In genomic region chr2:163996275-163996674, GRCm38 (mm10) we compare ENCODE assay signal across 9 mouse cellular contexts. TPM values are rescaled to one million over a fixed set of nuclear protein-coding genes. Genes with fewer than 3 reads are reported as not detected.
A peak's percentile ranks its signal among the peaks of the same experiment; 100 is the strongest.
DNase-seq lines count a peak whose midpoint lies in the region; ATAC-seq and TF ChIP-seq lines count a peak whose summit lies in the region.
"Had no signal": no experiment of that assay in that cellular context is flagged by ENCODE, and none has a peak within 500 bp of the region (broad histone marks: within the 10 kb centered on the region; RNA-seq: fewer than 3 reads in every experiment).

No protein-coding gene starts in this region.

- H3K4me2 ChIP-seq in embryonic facial prominence, embryonic 14.5 days (ENCODE audit: low read depth, low read length): peak overlapping the region; percentile 58
- peak overlapping the region; percentile 78 for H3K4me2 ChIP-seq in intestine, postnatal 0 days (replicated peaks; ENCODE audit: low read depth)
- H3K4me2 ChIP-seq in neural tube, embryonic 14.5 days (ENCODE audit: low read depth, low read length): peak overlapping the region; percentile 87

- peaks cover 7% of the 10 kb centered on the region; the same call in 1 of the 2 replicates for H3K36me3 ChIP-seq in embryonic facial prominence, embryonic 14.5 days (ENCODE audit: control insufficient read depth, insufficient read depth, low read length)
- no peaks in the 10 kb centered on the region; the same call in 1 of the 2 replicates for H3K36me3 ChIP-seq in intestine, postnatal 0 days (ENCODE audit: control insufficient read depth, insufficient read depth)
- H3K36me3 ChIP-seq in neural tube, embryonic 14.5 days (ENCODE audit: control insufficient read depth, insufficient read depth, low read length): no peaks in the 10 kb centered on the region

- H3K27me3 ChIP-seq in embryonic facial prominence, embryonic 14.5 days (replicated peaks; ENCODE audit: control insufficient read depth, insufficient read depth, low read length): no peaks in the 10 kb centered on the region
- H3K27me3 ChIP-seq in intestine, postnatal 0 days (replicated peaks; ENCODE audit: control insufficient read depth, insufficient read depth, low read length): no peaks in the 10 kb centered on the region
- no peaks in the 10 kb centered on the region for H3K27me3 ChIP-seq in neural tube, embryonic 14.5 days (ENCODE audit: control insufficient read depth, insufficient read depth, low read length)

- 42% methylated on average over 6 of the region's 6 CpGs for WGBS in lung, adult 2 months
- 76% methylated on average over 6 of the region's 6 CpGs for WGBS in embryonic facial prominence, embryonic 14.5 days
- WGBS in intestine, postnatal 0 days: 52% methylated on average over 6 of the region's 6 CpGs
- WGBS in neural tube, embryonic 14.5 days: 75% methylated on average over 6 of the region's 6 CpGs

- peak overlapping the region; percentile 43 for H3K4me3 ChIP-seq in lung, adult 2 months (replicated peaks; ENCODE audit: extremely low read depth, low read depth, low read length)
- H3K4me3 ChIP-seq in embryonic facial prominence, embryonic 14.5 days (ENCODE audit: low read depth, low read length): peak overlapping the region; percentile 99
- H3K4me3 ChIP-seq in intestine, postnatal 0 days (ENCODE audit: low read depth, low read length): peak overlapping the region; percentile 98
- peak overlapping the region; percentile 82 for H3K4me3 ChIP-seq in neural tube, embryonic 14.5 days (ENCODE audit: low read depth, low read length)

- no peaks in the 10 kb centered on the region for H3K9me3 ChIP-seq in embryonic facial prominence, embryonic 14.5 days (ENCODE audit: control insufficient read depth, low read length)
- H3K9me3 ChIP-seq in intestine, postnatal 0 days (ENCODE audit: control insufficient read depth): no peaks in the 10 kb centered on the region
- no peaks in the 10 kb centered on the region for H3K9me3 ChIP-seq in neural tube, embryonic 14.5 days (ENCODE audit: control insufficient read depth, low read length)

- TF ChIP-seq CTCF in lung, adult 2 months (IDR thresholded peaks at IDR 0.05; ENCODE audit: insufficient read depth, low read length): no peak
- TF ChIP-seq CTCF in intestine, postnatal 0 days (IDR thresholded peaks at IDR 0.05; ENCODE audit: low read depth): no peak

- peaks cover 22% of the 10 kb centered on the region for H3K4me1 ChIP-seq in lung, adult 2 months (ENCODE audit: control insufficient read depth, insufficient read depth, low read length)
- peaks cover 14% of the 10 kb centered on the region for H3K4me1 ChIP-seq in embryonic facial prominence, embryonic 14.5 days (ENCODE audit: control insufficient read depth, insufficient read depth, low read length)
- 0 out of 2 replicates have a peak, but pooled peaks cover 4% of the 10 kb centered on the region for H3K4me1 ChIP-seq in intestine, postnatal 0 days (replicated peaks; ENCODE audit: control insufficient read depth, insufficient read depth, low read length)
- H3K4me1 ChIP-seq in neural tube, embryonic 14.5 days (ENCODE audit: control insufficient read depth, insufficient read depth, low read length): peaks cover 21% of the 10 kb centered on the region

- no peak for ATAC-seq in embryonic facial prominence, embryonic 14.5 days (ENCODE audit: low read depth)
- no peak for ATAC-seq in intestine, postnatal 0 days
- no peak for ATAC-seq in neural tube, embryonic 14.5 days (ENCODE audit: low read depth)
- no peak for ATAC-seq in frontal cortex, adult (ENCODE audit: low TSS enrichment)

- H3K9ac ChIP-seq in embryonic facial prominence, embryonic 14.5 days (ENCODE audit: low read depth, low read length): peak overlapping the region; percentile 91
- peak overlapping the region; percentile 97; the same call in 1 of the 2 replicates for H3K9ac ChIP-seq in intestine, postnatal 0 days (ENCODE audit: low read depth, low read length)
- peak overlapping the region; percentile 73; the same call in 1 of the 2 replicates for H3K9ac ChIP-seq in neural tube, embryonic 14.5 days (replicated peaks; ENCODE audit: low read depth, low read length)

- no peak for DNase-seq in lung, adult 2 months
- DNase-seq in lung, adult 18-20 months: no peak
- no peak for DNase-seq in embryonic facial prominence, embryonic 14.5 days (ENCODE audit: low spot score)
- no peak for DNase-seq in layer of hippocampus, postnatal 10 days (ENCODE audit: low spot score in 2 of 2)
- no peak for DNase-seq in thymus, postnatal 4 days
- DNase-seq: layer of hippocampus, postnatal 36 days had no signal

- no peak overlapping the region for H3K27ac ChIP-seq in embryonic facial prominence, embryonic 14.5 days (replicated peaks; ENCODE audit: low read depth, low read length)
- H3K27ac ChIP-seq in intestine, postnatal 0 days (ENCODE audit: low read depth, low read length): no peak overlapping the region
- H3K27ac ChIP-seq in neural tube, embryonic 14.5 days (ENCODE audit: low read depth, low read length): no peak overlapping the region

- no peak for TF ChIP-seq POLR2A in lung, adult 2 months (IDR thresholded peaks at IDR 0.05; ENCODE audit: borderline replicate concordance, extremely low read depth, low read depth, low read length)

RNA-seq across cellular contexts. Expression of gene Ywhab, which starts 1.5 kb away (rescaled TPM):
- 39.4 and 52.8 TPM in 2 replicates for polyA plus RNA-seq in lung, adult 2 months (2012; rRNA removed)
- 276 and 293 TPM in 2 replicates for polyA plus RNA-seq in embryonic facial prominence, embryonic 14.5 days (2014; fragmentation: Nextera tagmentation; extraction: Ambion mirVana)
- 180 and 186 TPM in 2 replicates for polyA plus RNA-seq in intestine, postnatal 0 days (2015; fragmentation: Nextera tagmentation; extraction: Ambion mirVana)
- polyA plus RNA-seq in neural tube, embryonic 14.5 days (2014; fragmentation: Nextera tagmentation; extraction: Ambion mirVana): 466 and 481 TPM in 2 replicates
- total RNA-seq in layer of hippocampus, postnatal 10 days (2021): 100 to 1,000 TPM; 562 to 599 TPM

RNA-seq across cellular contexts. Expression of gene Pabpc1l, which starts 29.0 kb away (rescaled TPM):
- polyA plus RNA-seq in lung, adult 2 months (2012; rRNA removed): 0.40 and 0.50 TPM in 2 replicates
- polyA plus RNA-seq in embryonic facial prominence, embryonic 14.5 days (2014; fragmentation: Nextera tagmentation; extraction: Ambion mirVana): 2.8 and 4.9 TPM in 2 replicates
- 0.88 and 0.94 TPM in 2 replicates for polyA plus RNA-seq in intestine, postnatal 0 days (2015; fragmentation: Nextera tagmentation; extraction: Ambion mirVana)
- polyA plus RNA-seq in neural tube, embryonic 14.5 days (2014; fragmentation: Nextera tagmentation; extraction: Ambion mirVana): 2.0 and 2.8 TPM in 2 replicates
- total RNA-seq in layer of hippocampus, postnatal 10 days (2021): 1 to 10 TPM; 1.7 TPM

Comparison
In these comparisons a context has a peak if more than half of its experiments do, and no peak if none do; other contexts are left out.
1. H3K4me3 ChIP-seq: peak in every context shown above with its lines; median percentile 99 in embryonic facial prominence, embryonic 14.5 days; 98 in intestine, postnatal 0 days; 82 in neural tube, embryonic 14.5 days; 43 in lung, adult 2 months.